Mouse (Mus musculus) erythroblast, embryonic 14.5 days (primary cell): ENCODE data around the gene Smarcb1.

Experiments used
- GATA1 ChIP-seq: IDR thresholded peaks from 2 replicates; pipeline ENCODE4 v1.6.1; 2012; ENCODE audit warnings: low read length, inconsistent platforms, mixed read lengths
- TAL1 ChIP-seq: IDR thresholded peaks from 3 replicates; pipeline ENCODE4 v1.6.1; 2012; ENCODE audit warnings: low read length, inconsistent platforms, mixed read lengths

DNA sequence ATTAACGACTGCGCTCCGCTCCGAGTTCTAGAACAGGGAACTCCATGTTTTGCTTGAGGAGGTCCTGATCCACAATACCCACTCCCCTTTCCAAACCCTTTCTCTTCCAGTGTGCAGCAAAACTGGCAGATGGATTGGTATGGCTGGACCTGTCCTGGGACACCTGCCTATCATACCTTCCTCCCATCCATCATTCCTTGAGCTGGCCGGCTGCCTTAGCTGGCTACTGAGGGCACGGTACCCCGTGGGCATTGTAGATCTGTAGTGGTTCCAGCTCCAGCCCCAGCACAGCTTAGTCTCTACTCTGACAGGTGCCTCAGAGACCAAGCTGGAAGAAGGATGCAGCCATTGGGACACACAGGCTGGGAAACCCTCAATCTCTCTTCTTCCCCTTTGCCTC lies 9.9 kb upstream of the Smarcb1 start:
- no peak for TF ChIP-seq GATA1
- no peak for TF ChIP-seq TAL1
